Mouse (Mus musculus) liver, embryonic 12.5 days (tissue): ENCODE results near the gene Ift172. TPM values are rescaled to one million over a fixed set of nuclear protein-coding genes. Genes with fewer than 3 reads are reported as not detected.

Experiments
- polyA plus RNA-seq: library from polyadenylated mRNA; unstranded; fragments of >200 nt; fragmentation: Nextera tagmentation; extraction: Ambion mirVana; gene quantifications from 2 replicates; pipeline ENCODE4 v1.2.1, GENCODE M21; 2016

Gene Ift172
- polyA plus RNA-seq, 1 experiment from 2014 or later = 10.3 TPM

Other genes starting within 250 kb of the Ift172 start
- 47.4 and 54.5 TPM in 2 replicates for gene Atraid, start 242.8 kb downstream of the Ift172 start, polyA plus RNA-seq
- gene Slc5a6, start 242.2 kb downstream of the Ift172 start, polyA plus RNA-seq = 6.9 and 7.0 TPM in 2 replicates
- gene Cad, start 236.3 kb downstream of the Ift172 start, polyA plus RNA-seq = 43.6 and 44.5 TPM in 2 replicates
- gene Dnajc5g, start 184.8 kb downstream of the Ift172 start, polyA plus RNA-seq = not detected in 2 replicates
- 0.26 and 0.48 TPM in 2 replicates for gene Slc30a3, start 182.9 kb downstream of the Ift172 start, polyA plus RNA-seq
- gene Trim54, start 174.4 kb downstream of the Ift172 start, polyA plus RNA-seq = 0.12 TPM in 1 of 2 replicates, not detected in the other
- gene Ucn, start 152.3 kb downstream of the Ift172 start, polyA plus RNA-seq = not detected in 2 replicates
- gene Mpv17, start 136.9 kb downstream of the Ift172 start, polyA plus RNA-seq = 25.8 and 27.0 TPM in 2 replicates
- 0.90 and 1.3 TPM in 2 replicates for gene Gm29609, start 111.2 kb downstream of the Ift172 start, polyA plus RNA-seq
- 51.5 and 53.1 TPM in 2 replicates for gene Gtf3c2, start 111.0 kb downstream of the Ift172 start, polyA plus RNA-seq
- gene Snx17, start 97.9 kb downstream of the Ift172 start, polyA plus RNA-seq = 58.2 and 62.3 TPM in 2 replicates
- 67.2 and 73.1 TPM in 2 replicates for gene Eif2b4, start 97.7 kb downstream of the Ift172 start, polyA plus RNA-seq
- 4.5 and 7.2 TPM in 2 replicates for gene Zfp513, start 88.8 kb downstream of the Ift172 start, polyA plus RNA-seq
- 195 and 204 TPM in 2 replicates for gene Ppm1g, start 70.4 kb downstream of the Ift172 start, polyA plus RNA-seq
- gene Nrbp1, start 50.3 kb downstream of the Ift172 start, polyA plus RNA-seq = 60.1 and 64.8 TPM in 2 replicates
- not detected in 2 replicates for gene Gm9970, start 49.9 kb downstream of the Ift172 start, polyA plus RNA-seq
- gene Krtcap3, start 39.4 kb downstream of the Ift172 start, polyA plus RNA-seq = 4.6 and 6.1 TPM in 2 replicates
- 13.9 and 15.7 TPM in 2 replicates for gene Fndc4, start 5.0 kb upstream of the Ift172 start, polyA plus RNA-seq
- 10.3 and 11.2 TPM in 2 replicates for gene Gckr, start 6.3 kb upstream of the Ift172 start, polyA plus RNA-seq
- gene Zfp512, start 161.3 kb upstream of the Ift172 start, polyA plus RNA-seq = 21.5 and 23.8 TPM in 2 replicates
- not detected in 2 replicates for gene 4930548H24Rik, start 194.6 kb upstream of the Ift172 start, polyA plus RNA-seq
- 34.9 and 38.8 TPM in 2 replicates for gene Gpn1, start 203.6 kb upstream of the Ift172 start, polyA plus RNA-seq
- gene Slc4a1ap, start 235.9 kb upstream of the Ift172 start, polyA plus RNA-seq = 19.2 and 20.4 TPM in 2 replicates
- gene Supt7l, start 236.7 kb upstream of the Ift172 start, polyA plus RNA-seq = 12.7 and 12.9 TPM in 2 replicates